Mouse (Mus musculus) kidney, postnatal 4 days (tissue): ENCODE data around the gene Pank4.
A peak's percentile ranks its signal among the peaks of the same experiment; 100 is the strongest.

ENCODE experiments used
- DNase-seq, 2 experiments: peaks; one replicate each; pipeline ENCODE4 v3.0.0; 2021; ENCODE audit warnings: mixed read lengths in 2 of 2

The Pank4 gene

DNA sequence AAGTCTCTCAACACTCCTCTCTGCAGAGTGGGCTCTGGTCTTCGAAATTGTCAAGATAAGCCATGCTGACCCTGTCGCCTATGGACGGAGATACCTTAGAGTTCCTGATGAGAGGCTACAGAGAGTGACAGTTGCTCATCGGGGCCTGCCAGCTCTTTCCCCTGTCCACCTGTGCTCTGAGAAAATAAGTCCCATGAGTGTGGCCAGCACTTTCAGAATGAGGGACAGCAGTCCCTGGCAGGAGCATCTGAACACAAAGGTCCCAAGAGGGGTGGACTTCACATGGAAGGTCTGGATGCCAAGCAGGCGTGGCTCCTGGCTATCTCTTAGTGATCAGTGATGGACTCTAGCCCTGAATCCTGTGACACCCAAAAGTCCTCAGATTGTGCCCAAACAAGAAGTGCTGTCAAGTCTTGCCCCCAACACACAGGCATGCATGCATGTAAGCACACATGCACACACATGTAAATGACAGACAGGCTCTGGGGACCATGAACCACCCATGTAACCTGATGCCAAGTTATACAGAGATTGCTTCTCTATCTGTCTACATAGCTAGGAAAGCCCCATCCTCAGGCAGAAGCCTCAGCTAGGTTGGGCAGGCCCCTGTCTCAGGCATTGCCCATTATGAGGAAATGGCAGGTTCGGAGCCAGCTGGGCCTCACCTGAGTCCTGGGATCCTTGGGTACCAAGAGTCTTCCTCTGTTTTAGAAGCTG lies 20.4 kb upstream of the Pank4 start:
- no peak for DNase-seq

DNA sequence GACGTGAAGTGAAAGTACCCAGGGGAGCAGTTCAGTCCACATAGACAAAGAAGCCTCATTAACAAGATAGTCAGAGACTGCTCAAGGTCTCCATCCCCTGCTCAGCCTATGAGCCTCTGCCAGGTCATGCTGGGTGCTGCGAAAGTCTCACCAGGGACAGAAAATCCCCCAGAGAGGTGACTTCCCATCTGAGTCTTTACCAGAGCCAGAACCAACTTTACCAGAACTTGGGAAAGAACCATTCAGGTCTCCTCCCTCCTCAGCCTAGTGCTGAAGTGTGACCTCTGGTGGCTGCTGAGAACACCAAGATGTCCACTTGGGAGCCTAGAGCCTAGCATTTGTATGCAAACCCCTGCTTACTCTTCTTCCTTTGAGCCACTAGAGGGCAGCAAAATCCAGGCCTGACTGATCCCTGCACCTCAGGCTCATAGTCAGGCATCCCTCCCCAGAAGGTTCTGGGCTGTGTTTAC lies 19.8 kb upstream of the Pank4 start:
- peak; percentile 73 to 84 for DNase-seq

DNA sequence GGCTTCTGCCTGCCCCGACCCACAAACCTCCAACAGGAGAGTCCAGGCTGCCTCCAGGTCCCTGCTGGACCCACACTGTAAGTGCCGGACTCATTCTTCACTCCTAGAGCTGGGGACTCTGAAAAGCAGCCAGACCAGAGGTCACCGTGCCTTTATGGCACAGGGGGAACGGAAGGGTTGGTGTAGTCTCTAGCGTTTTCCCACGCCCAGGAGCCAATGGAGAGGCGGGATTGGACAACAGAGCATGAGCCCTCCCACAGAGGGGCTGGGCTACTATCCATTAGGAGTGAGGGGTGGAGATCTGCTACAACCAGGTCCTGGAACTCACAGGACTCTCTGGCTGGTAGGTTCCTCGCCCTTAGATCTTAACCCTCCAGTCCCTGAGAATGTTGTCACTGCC lies 17.6 kb upstream of the Pank4 start:
- peak; percentile 81 to 88 for DNase-seq

DNA sequence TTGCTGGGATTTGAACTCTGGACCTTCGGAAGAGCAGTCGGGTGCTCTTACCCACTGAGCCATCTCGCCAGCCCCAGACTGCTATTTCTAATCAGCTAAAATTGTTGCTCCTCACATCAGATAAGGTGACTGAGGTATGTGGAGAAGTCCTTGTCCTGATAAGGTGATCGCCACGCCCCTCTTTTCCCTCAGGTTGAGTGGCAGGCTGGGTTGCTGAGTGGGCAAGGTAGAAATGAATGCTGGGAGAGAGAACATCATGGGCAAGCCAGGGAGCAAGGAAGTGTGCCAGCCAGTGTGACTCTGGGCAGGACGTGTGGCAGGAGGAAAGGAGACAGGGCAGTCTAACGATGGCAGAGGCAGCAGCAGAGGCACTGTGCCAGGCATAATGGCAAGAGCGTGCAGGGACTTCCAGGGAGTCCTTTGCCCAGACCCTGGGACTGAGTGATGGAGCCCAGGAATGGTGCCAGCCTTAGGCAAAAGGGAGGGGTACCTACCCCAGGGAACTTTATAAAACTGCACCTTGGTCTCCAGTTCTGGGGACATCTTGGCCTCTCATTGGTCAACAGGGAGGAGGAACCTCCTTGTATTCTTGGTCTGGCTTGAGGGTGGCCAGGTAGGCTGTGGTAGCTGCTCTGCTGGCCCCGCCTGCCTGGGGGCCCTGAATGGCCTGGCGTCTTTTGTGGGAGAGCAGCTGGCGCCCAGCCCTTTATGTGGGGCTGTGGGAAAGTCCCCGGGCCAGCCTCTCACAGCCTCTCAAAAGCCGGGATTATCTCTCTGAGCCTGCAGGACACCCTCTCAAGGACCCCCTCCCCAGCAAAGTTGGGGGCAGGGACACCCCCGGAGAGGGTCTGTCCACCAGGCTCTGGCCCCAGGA lies 15.6 kb upstream of the Pank4 start:
- DNase-seq = no peak

DNA sequence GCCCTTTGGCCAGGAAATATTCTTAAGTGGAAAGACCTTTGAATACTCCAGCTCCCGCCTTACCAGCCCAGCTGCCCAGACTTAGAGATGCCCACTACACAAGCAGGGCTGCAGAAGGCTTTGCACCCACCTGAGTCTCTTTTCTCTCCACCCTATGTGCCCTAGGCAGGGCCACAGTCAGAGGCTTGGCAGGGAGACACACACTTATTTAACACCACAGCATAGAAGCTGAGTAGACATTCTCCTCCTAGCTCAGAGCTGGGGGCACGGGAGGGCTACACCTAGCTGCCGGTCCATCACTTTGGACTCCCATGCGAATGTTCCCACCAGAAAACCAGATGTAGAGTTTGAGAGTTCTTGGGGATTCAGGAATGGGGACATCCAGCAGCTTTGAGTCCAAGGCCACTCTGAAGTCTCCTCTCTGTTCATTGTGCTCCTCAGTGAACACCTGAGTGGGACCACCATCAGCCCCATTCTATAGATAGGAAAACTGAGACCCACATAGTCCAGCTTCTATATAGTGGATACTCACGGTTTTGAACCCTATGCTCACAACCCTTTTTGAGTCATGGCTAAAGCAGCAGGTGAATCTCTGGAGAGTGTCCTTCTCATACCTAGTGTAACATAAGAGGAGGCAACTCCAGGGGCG lies 14.9 kb upstream of the Pank4 start:
- DNase-seq = no peak

DNA sequence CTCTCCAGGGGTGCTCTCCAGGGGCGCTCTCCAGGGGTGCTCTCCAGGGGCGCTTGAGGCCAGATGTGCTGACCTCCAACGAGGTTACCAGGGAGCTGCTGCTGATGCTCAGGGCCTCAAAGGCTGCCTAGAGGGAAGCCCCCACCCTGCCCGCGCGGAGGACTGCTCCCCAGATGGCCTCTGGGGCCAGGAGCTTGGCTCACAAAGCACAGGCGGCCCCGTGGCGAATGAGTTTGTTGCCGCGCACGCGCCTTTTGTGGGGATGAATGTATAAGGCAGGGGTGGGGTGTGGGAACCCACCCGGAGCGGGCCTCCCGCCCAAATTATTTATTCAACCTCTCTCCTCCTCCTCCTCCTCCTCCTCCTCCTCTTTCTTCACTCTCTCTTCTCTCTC lies 14.3 kb upstream of the Pank4 start:
- DNase-seq = no peak

DNA sequence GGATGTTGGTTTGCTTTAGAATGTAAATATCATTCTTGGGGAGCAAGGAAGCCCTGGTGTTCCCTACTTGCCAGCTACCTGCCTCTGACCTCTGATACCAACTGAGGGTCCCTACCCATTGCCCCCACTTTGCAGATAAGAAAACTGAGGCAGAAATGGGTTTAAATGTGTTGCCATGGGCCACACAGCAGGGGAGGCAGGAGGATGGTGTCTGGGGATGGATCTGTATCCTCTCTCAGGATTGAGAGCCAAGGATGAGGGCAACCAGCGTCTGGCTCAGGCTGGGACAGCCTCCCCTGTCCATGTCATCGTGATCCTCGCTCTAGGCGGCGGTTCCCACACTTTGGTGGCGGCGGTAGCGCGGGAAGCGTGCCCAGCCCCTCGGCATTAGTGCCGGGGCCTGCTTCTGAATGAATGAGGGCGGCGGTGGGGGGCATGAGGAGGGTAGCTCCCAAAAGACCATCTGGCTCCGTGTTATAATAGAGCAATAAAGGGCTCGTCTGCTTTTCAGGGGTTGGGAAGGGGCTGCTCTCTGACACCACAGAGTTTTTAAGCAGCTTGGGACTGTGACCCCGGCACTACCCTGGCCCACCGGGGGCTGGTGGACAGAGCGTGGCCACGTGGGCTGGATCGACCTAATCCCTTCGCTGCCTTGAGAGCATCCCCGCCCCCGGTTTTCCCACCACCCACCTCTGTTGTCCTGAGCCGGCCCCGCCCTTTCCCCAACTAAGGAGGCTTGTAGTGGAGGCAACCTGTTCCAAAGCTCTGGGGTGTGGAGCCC lies 11.3 kb upstream of the Pank4 start:
- DNase-seq = no peak

DNA sequence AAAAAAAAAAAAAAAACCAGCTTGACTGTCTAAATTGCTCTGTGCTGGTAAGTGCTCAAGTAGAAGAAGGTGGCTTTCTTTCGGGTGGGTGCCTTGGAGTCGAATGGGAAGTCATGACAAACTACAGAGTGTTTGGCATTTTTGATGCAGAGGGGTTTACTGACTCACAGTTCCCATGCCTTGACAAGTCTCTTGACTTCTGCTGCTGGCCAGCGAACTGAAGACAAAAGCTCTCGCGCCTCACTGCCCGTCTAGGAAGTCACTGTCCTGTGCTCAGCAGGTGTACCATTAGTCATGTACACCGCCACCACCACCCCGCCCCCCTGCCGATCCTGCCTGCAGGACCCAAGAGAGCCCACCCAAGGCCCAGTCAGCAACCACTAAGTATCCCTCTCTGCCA lies 7.3 kb upstream of the Pank4 start:
- no peak for DNase-seq

DNA sequence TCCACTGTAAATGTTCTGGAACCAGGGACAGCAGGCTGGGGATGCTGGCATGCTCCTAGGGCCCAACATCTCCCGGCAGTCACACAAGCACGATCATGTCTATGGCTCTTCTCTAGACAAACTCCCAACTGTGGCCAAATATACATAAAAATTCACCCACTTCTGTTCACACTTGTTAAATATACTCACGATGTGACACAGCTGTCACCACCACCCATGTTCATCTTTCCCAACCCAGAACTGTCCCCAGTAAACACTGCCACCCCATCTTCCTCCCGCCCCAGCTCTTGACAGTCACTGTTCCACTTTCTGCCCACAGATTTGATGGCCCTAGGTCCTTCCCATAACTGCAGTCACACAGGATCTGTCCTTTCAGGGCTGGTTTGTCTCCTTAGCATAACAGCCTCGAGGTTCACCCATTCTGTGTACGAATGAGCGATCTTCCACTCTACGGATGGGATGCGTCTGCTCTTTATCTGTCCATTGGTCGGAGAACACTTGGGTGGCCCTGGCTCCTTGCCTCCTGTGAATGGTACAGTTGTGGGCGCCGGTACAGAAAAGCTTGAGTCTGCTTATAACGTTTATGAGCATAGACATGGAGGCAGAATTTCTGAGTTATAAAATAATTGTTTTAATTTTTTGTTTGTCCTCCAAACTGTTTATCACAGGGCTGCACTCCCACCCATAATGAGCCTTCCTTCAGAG lies 6.5 kb upstream of the Pank4 start:
- no peak for DNase-seq

DNA sequence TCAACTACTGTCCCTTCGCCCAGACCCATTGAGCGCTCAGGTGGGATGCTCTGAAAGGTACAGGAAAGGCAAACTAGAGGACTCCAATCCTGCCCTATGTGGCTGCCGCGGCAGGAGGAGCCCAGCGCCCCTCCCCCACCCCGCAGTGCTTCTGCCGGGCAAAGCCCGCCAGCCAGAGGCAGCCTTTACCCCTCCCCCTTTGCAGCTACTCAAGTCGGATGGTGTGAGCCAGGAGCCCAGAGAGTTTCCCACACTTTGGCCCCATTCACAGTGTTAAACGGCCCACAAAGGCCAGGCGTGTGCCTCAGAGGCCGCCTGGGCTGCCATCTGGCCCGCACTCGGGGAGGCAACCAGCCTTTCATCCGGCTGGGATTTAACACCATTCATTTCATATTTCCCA lies 5.8 kb upstream of the Pank4 start:
- DNase-seq = peak; percentile 71 to 79

DNA sequence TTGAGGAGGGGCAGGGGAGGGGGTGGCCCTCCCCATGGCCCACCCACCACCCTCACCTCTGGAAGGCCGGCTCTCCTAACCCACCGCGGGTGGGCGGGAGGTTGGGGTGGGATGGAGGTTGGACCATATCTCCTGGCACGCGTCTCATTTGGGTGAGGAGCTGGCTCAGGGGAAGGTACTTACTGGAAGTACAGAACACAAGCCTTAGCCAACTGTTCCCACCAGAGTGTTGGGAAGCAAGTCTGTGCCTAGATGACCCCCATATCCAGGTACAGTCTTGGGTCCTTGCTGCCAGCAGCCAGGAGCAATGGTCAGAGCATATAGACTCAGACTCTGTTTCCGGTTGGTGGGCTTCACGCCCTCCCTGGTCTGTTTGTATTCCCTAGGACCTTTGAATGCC lies 5.3 kb upstream of the Pank4 start:
- DNase-seq = no peak

DNA sequence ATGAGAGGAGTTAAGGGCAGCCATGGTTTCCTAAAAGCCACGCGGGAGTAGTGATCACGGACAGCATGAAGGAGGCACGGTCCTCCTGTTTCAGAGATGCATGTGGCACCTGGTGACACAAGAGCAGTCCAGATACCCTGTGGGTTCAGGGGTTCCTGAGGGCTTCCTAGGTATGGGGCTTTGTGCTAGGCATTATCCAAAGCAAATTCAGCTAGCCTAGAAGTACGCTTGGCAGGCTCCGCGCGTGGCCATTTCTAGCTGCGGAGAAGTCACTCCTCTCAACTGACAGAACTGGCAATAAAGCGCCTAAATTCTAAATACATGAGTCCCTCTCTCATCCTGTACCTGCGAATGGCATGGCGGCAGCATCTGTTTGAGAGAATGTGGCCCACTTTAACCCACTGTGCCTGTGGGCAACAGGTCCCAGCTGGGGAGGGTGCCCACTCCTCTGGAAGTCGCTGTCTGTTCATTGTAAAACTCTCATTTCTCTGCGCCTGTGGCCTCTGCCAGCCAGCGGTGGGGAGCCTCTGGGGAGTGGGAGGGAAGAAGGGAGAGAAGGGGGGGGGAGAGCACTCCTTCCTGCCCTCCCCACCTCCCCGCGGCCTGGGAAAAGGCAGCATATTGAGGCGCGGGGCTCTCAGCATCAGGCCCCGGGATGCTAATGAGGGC lies 3.8 kb upstream of the Pank4 start:
- DNase-seq = no peak

DNA sequence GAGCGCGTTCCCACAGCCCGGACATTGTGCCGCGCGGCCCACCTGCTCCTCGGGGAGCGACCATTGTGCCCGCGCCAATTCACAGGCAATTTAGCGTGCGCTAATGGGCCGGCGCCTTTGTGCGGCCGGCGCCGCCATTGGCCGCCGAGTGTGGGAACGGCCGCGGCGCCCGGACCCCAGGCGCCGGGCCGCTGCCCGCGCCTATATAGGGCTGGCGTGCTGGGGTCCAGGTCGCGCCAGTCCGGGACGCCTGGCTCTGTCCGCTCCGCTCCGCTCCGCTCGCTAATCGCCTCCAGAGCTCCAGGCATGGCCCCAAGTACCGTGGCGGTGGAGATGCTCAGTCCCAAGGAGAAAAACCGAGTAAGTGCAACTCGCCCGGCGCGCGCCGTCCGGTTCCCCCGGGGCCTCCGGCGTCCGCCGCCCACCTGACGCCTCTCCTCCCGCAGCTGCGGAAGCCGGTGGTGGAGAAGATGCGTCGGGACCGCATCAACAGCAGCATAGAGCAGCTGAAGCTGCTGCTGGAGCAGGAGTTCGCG lies 3.2 kb upstream of the Pank4 start, which contains the start of gene Hes5:
Gene Hes5 (plus strand): TSS at position 234 of the 536 bp plus-strand sequence.
- peak; percentile 49 to 65 for DNase-seq

DNA sequence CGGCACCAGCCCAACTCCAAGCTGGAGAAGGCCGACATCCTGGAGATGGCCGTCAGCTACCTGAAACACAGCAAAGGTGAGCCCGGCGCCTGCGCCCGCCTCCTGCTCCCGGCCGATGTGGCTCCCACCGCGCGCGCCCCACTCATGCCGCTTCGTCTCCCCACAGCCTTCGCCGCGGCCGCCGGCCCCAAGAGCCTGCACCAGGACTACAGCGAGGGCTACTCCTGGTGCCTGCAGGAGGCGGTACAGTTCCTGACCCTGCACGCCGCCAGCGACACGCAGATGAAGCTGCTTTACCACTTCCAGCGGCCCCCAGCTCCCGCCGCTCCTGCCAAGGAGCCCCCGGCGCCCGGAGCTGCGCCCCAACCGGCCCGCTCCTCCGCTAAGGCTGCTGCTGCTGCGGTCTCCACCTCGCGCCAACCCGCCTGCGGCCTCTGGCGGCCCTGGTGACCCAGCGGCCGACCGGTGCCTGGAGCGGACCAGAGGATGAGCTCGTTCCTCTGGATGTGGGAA lies 2.6 kb upstream of the Pank4 start:
- peak; percentile 55 to 75 for DNase-seq

DNA sequence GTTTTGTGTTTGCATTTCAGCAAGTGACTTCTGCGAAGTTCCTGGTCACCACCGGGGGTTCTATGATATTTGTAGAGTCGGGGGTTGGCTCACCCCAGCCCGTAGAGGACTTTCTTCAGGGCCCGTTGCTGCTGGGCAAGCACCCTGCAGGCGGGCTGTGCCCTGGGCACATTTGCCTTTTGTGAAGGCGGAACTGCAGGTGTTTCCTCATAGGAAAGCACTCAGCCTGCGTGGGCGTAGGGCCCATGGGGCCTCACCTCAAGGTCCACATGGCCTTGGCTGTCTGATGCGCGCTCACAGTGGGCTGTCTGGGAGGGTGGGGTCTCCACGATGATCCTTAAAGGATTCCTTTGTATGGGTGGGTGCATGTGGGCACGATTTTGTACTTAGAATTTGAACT lies 2.0 kb upstream of the Pank4 start:
- DNase-seq = peak in 1 of 2 experiments; percentile 38

DNA sequence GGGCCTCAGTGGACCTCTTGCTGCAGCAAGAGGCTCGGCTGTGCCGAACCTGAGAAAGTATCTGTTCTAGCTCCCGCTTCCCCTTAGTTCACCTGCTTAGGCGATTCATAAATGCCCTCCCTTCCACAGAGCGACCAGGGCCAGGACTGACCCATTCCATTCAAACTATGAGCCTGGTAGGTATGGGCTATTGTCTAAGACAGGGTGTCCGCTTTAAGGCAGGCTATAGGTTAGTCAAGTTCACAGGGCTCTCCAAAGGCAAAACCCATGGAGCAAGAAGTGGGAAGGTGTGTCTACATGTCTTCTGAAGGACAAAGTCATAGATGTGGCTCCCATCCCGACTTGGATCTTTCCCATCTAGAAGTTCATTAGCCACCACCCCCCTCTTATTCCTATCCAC lies 1.2 kb upstream of the Pank4 start:
- DNase-seq = no peak

DNA sequence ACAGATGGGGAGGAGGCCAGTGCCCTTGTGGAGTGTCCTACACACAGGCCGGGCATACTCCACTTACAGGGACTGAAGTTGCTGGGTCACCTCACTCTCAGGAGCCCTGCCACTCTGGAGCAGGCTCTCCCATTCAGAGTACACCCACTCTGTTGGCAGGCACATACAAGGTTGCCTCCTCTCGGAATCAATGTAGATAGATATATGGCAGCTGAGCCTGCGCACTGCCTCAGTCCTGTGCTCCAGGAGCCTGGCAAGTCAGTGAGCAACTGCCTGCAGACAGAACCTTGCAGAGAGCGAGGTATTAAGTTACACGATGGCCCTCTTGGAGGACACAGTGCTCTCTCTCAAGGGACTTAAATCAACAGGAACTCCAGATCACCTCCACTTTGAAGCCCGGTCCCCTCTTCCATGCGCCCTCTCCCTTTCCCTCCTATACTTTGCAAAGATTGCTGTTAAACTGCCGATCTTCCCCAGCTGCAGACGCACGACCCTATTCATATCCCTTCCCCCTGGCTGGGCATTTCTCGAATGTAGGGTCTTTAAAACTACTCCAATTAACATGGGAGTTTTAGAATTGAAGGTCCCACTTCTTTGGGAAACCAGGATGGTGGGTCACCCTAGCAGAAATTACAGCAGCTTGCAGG lies 610 bp upstream of the Pank4 start:
- no peak for DNase-seq

DNA sequence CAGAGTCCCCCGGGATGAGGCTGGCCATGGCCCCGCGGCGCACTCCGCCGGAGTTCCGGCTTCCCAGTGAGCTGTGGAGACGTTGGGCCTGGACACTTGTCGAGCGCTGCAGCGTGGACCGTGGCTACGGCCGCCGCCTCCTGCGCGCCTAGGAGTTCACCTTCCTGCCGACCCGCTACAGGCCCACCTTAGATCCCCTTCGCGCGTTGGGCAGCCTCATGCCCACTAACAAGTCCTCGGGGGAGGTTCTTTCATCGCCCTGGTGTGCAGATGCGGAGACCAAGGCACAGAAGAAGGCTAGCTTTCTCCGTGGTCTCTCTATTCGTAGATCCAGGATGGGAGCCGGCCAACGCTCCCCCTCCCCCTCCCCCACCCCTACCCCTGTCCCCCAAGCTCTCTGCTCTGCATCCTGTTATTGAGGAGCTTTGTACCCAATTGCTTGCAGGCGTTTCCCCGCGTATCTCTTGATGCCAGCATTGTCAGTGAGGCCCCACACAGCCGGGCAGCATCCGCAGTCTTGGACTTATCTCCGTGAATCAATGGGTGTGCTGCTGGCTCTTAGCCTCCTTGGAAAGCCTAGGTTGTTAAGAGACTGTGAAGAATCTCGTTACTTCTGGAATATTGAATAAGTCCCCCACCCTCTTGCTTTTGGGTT lies 785 bp downstream of the Pank4 start:
- DNase-seq = no peak

DNA sequence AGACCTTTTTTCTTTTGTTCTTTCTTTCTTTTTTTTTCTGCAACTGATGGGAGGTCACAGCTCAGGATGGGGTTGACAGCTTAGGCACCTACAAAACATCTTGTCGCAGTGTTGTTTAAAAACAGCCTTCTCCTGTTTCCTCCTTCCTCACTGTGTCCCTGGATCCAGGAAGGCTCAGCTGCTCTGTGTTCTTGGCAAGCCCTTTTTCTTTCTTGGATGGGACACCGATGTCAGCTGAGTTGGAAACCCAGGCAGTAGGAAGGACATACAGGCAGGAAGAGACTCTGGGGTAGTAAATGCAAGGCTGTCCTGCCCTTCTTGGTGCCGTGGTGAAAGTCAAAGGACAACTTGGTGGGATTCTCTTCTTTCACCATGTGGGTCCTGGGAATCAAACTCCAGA lies 1.9 kb downstream of the Pank4 start:
- no peak for DNase-seq

DNA sequence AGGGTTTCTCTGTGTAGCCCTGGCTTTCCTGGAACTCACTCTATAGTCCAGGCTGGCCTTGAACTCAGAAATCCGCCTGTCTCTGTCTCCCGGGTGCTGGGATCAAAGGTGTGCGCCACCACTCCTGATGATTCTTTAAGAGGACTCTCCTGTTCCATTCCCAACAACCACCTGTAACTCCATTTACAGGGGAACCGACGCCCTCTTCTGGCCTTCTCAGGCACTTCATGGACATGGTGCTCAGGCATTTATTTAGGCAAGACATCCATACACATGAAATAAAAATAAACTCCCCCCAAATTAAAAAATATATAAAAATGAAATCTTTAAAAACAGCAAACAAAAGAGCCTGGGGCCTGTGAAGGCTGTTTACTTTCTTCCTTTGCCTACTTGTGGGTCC lies 3.2 kb downstream of the Pank4 start:
- DNase-seq = peak; percentile 70 to 75
